Mouse (Mus musculus): ENCODE results near the gene Mfsd4a.

DNA sequence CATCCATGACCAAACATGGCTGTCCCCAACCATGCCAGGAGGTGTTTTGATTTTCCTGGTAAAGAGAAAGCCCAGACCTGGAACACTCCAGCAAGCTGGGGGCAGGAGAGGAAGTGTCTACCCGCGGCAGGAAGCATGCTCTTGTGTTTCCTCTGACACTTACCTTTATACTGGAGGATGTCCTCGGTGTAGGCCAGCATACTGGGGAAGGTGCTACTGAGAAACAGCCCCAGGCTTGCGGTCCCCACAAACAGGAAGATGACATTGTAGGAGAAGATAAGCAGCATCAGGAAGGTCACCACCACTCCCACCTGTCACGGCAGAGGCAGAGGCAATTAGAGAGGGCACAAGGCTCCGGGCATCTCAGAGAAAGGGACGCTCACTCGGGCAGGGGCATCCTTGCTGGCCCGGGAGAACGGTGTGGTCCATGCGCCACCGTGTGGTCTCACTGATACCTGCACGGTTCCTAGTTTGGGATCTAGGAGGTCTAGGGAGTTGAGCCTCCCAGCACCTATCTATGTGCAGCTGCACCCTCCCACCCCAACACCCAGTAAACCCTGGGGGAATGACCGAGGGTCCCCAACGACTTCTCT is 21.6 kb downstream of the Mfsd4a start:
- no peak for TF ChIP-seq POLR2A (IDR thresholded peaks at IDR 0.05; ENCODE audit: borderline replicate concordance, insufficient read depth, low read length)
- TF ChIP-seq CTCF (IDR thresholded peaks at IDR 0.05; ENCODE audit: borderline replicate concordance, insufficient read depth, low read depth, low read length) = peak; percentile 91
